Mouse (Mus musculus): ENCODE data around the gene Map7.

DNA sequence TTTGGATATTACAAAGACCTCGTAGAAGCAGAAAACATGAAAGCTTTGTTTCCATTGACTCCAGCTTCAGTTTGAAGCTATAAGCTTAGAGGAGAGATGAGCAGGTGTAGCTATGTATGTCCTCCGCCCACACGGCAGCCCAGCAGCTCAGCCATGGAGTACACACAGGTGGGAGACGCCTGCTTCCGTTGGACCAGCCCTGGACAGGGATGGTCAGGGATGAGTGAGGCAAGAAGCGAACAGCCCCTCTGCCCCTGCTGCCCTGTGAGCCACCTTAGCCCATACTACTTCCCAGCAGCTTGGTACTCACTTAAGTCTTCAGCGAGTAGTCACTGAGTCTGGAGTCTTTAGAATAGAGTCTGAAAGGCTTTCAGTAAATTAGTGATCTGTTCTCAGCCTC lies 58.7 kb downstream of the Map7 start:
- TF ChIP-seq CTCF (IDR thresholded peaks at IDR 0.05; ENCODE audit: low read depth, low read length): no peak
- no peak for TF ChIP-seq POLR2A (IDR thresholded peaks at IDR 0.05; ENCODE audit: extremely low read depth, insufficient read depth, low read length)

Measured in liver, adult 2 months (tissue).